Mouse (Mus musculus) lung, embryonic 14.5 days (tissue): ENCODE data around the gene St5. TPM values are rescaled to one million over a fixed set of nuclear protein-coding genes. Genes with fewer than 3 reads are reported as not detected.

Source experiments
- ATAC-seq: fragments of 200-750 bp; cut with Nextera tagmentation; 2 replicates; pipeline ENCODE4 v1.8.0; 2017; ENCODE audit warnings: mild to moderate bottlenecking, moderate TSS enrichment, moderate library complexity; ENCODE audit not compliant: insufficient read depth
- DNase-seq: peaks from one replicate; pipeline ENCODE4 v3.0.0-alpha.2; 2015
- H3K27ac ChIP-seq: fragments of 300-500 bp; sonication (generic); 2 replicates; pipeline ENCODE4 v1.5.1; 2014; ENCODE audit warnings: low read depth, mild to moderate bottlenecking, moderate library complexity
- H3K27me3 ChIP-seq: fragments of 300-500 bp; sonication (generic); 2 replicates; pipeline ENCODE4 v1.6.1; 2014; ENCODE audit warnings: low read length, control low read depth; ENCODE audit not compliant: insufficient read depth
- H3K36me3 ChIP-seq: fragments of 300-500 bp; sonication (generic); 2 replicates; pipeline ENCODE4 v1.6.1; 2014; ENCODE audit warnings: control low read depth; ENCODE audit not compliant: insufficient read depth
- H3K4me1 ChIP-seq: fragments of 300-500 bp; sonication (generic); 2 replicates; pipeline ENCODE4 v1.6.1; 2014; ENCODE audit warnings: antibody characterized with exemption, control low read depth; ENCODE audit not compliant: insufficient read depth
- H3K4me2 ChIP-seq: fragments of 300-500 bp; sonication (generic); 2 replicates; pipeline ENCODE4 v1.6.1; 2014; ENCODE audit warnings: mild to moderate bottlenecking
- H3K4me3 ChIP-seq: fragments of 300-500 bp; sonication (generic); 2 replicates; pipeline ENCODE4 v1.5.1; 2014; ENCODE audit warnings: low read depth, low read length
- H3K9ac ChIP-seq: fragments of 300-500 bp; sonication (generic); 2 replicates; pipeline ENCODE4 v1.6.1; 2014
- H3K9me3 ChIP-seq: fragments of 300-500 bp; sonication (generic); 2 replicates; pipeline ENCODE4 v1.6.1; 2016; ENCODE audit warnings: low read depth, low read length, control low read depth
- CTCF ChIP-seq: IDR thresholded peaks from 2 replicates; pipeline ENCODE4 v1.5.1; 2016; ENCODE audit warnings: antibody characterized with exemption, low read depth
- WGBS: fragments of 180-500 bp; shearing (Covaris S2); extraction: QIAGEN DNeasy Blood & Tissue Kit; methylation state at CpG from one replicate; pipeline ENCODE4 v1.1.7; 2014; 5-methylcytosine and 5-hydroxymethylcytosine counted together
- microRNA-seq: library from miRNA; unstranded; fragments of <30 nt; microRNA quantifications from one replicate; pipeline ENCODE4, GENCODE M21; 2016; ENCODE audit warnings: borderline number of aligned reads
- polyA plus RNA-seq: library from polyadenylated mRNA; unstranded; fragments of >200 nt; fragmentation: Nextera tagmentation; extraction: Ambion mirVana; gene quantifications from 2 replicates; pipeline ENCODE4 v1.2.1, GENCODE M21; 2014

The St5 gene
- polyA plus RNA-seq, 1 experiment from 2014 or later: 68.6 TPM

DNA sequence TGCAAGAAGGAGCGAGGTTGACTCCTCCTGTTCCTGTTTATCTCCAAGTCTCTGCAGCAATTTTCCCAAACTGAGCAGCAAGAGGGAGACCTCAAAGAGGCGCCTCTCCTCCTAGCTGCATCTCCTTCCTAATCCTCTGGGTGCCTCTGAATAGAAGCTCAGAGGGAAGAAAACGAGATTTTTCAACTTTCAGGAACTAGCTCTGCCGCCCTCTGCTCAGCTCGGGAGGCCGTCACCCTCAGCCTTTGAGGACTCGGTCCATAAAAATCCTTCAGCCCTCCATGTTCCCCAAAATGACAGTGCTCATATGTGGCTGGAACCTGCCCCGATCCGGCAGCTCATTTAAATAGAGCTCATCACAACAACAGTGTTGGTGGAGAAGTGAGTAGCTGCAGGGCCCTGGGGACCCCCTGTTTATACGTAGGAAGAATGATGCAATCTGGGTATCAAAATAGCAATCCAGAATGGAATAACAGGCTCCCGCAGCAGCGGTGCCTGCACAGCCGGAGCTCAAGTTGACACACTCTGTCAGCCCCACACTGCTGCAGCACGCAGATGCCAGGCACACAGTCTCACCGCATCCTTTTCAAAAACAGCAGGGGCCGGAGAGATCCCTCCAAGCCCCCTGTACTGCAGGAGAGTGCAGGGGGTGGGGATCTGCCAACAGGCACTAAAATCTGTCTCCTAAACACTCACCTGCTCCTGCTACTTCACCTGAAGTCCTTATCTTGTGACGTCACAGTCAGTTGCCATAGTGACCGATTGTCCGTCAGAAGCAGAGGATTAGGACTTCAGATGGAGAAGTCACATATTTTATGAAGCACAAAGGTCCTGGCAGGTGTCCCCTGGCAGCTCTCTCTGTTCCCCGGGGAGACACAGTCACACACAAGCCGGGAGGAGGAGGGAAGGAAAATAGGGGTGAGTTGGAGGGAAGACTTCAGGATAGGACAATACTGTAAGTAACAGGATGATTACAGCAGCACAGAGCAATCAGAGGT lies 209.8 kb downstream of the St5 start:
- Histone ChIP-seq H3K36me3 (no peaks in the 10 kb centered on the region), H3K4me1 (no peaks in the 10 kb centered on the region), H3K9me3 (no peaks in the 10 kb centered on the region), H3K4me3 (peak overlapping the region; percentile 8), H3K4me2 (peak overlapping the region; percentile 41), H3K27me3 (no peaks in the 10 kb centered on the region), H3K9ac (peak overlapping the region; percentile 26; the same call in 1 of the 2 replicates), H3K27ac (no peak overlapping the region)
- TF ChIP-seq CTCF: no peak
- WGBS: 10% methylated on average over 21 of the region's 21 CpGs
- DNase-seq (peak; percentile 43), ATAC-seq (0 out of 2 replicates have a peak, but pooled peaks have one; percentile 4)

DNA sequence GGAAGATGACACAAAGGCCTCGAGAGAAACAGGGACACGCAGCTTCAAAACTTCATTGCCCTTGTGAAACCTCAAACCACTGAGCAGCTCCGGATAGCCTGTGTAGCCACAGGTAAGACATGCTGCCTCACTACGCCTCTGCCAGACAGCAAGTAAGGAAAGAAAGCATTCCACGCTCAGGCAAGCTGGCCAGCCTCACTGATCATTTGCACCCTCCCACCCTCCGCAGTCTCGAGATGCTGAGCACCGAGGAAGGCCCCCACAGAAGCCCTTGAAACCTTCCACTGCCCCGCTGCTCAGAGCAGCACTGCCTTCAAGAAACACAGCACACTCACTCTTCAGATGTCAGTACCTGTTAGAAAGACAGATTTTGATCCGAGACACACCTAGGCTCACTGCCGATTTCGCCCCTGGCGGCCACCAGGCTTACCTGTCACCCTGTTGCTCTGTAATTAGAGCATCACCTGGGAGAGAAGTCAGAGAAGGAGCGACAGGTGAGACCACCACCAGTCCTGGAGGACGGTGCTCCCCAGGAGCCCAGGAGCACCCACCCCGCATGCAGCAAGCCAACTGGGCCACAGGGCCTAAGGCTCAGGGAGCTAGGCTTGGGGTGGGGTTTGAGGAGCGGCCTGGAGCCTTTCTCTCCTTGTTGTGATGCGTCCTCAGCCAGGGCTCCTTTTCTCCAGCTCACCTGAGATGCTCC lies 210.6 kb downstream of the St5 start:
- WGBS: 52% methylated on average over 18 of the region's 18 CpGs
- peak; percentile 28 for TF ChIP-seq CTCF
- H3K4me3 ChIP-seq: no peak overlapping the region

DNA sequence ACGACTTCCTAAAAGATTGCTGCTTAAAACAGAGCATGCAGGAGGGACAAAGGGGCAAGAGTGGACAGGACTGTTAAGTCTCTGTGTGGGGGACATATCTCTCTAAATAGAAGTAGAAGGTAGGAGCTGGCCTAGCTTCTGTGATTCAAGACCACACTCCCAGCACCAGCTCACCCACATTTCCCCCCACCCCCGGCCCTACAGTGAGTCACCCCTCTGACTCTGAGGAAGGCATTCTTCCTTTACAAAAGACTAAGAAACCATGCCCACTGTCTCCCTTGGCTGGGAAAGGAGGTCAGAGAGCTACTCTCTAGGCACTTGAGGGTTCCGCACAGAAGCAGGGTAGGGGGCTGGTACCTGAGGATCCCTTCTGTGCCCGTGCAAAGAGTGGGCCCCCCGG lies 219.2 kb downstream of the St5 start:
- Histone ChIP-seq H3K4me2 (no peak overlapping the region), H3K27me3 (no peaks in the 10 kb centered on the region), H3K9ac (no peak overlapping the region), H3K9me3 (no peaks in the 10 kb centered on the region), H3K36me3 (no peaks in the 10 kb centered on the region), H3K4me3 (no peak overlapping the region), H3K4me1 (no peaks in the 10 kb centered on the region), H3K27ac (no peak overlapping the region)
- no peak for TF ChIP-seq CTCF
- 61% methylated on average over 5 of the region's 5 CpGs for WGBS
- no peak for ATAC-seq
- DNase-seq: no peak

More for the DNA sequence above, 210.6 kb downstream of the St5 start:
- DNase-seq (no peak), ATAC-seq (no peak)
- no peaks in the 10 kb centered on the region for H3K9me3 ChIP-seq
- no peak overlapping the region for H3K27ac ChIP-seq
- H3K27me3 ChIP-seq: no peaks in the 10 kb centered on the region
- H3K36me3 ChIP-seq: no peaks in the 10 kb centered on the region
- H3K4me1 ChIP-seq: no peaks in the 10 kb centered on the region
- peak overlapping the region; percentile 41 for H3K4me2 ChIP-seq
- H3K9ac ChIP-seq: no peak overlapping the region

DNA sequence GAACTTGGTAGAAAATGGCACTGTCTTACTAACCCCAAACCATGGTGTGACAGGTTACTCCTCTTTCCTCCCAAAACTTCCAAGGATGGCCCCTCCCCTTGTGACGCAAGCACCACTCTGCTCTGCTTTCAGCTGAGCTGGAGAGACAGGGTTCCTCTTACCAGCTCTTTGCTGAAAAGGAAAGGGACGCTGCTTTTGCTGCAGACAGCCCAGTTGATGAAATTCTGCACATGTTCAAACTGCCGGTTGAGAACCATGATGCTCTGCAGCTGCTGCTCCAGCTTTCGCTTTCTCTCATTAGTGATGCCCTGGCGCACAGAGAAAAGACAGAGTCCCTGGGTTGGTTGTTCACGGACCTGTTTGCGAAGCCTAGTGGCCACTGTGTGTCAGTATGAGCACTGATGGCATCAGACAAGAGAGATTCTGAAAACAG lies 222.6 kb downstream of the St5 start:
- H3K9me3 ChIP-seq: no peaks in the 10 kb centered on the region
- H3K27me3 ChIP-seq: no peaks in the 10 kb centered on the region
- DNase-seq: peak; percentile 47
- H3K9ac ChIP-seq: no peak overlapping the region
- no peaks in the 10 kb centered on the region for H3K36me3 ChIP-seq
- ATAC-seq: peak; percentile 60; the same call in 1 of the 2 replicates
- H3K27ac ChIP-seq: no peak overlapping the region
- H3K4me1 ChIP-seq: no peaks in the 10 kb centered on the region
- no peak overlapping the region for H3K4me3 ChIP-seq
- H3K4me2 ChIP-seq: no peak overlapping the region
- 20% methylated on average over 7 of the region's 7 CpGs for WGBS
- peak; percentile 37 for TF ChIP-seq CTCF

DNA sequence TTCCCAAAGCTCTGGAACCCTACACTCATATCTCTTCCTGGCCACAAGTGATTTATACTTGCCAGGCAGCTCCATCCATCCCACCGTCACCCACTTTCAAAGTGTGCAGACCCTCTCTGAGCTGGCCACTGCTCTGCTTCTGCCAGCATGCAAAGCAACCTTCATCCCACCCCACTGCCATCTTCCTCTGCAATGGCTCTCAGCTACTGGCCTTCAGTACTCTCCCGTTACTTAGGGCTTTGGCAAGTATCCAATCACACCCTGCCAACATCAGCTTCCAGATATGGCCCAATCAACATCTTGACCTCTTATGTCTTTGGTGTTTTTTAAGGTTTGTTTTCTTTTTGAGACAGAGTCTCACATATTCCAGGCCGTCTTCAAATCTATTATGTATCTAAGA lies 225.5 kb downstream of the St5 start:
- 53% methylated on average over 3 of the region's 3 CpGs for WGBS
- DNase-seq: no peak
- Histone ChIP-seq H3K4me1 (no peaks in the 10 kb centered on the region), H3K9me3 (no peaks in the 10 kb centered on the region), H3K4me2 (no peak overlapping the region), H3K27me3 (no peaks in the 10 kb centered on the region), H3K4me3 (no peak overlapping the region), H3K9ac (no peak overlapping the region), H3K27ac (no peak overlapping the region), H3K36me3 (no peaks in the 10 kb centered on the region)
- no peak for ATAC-seq
- no peak for TF ChIP-seq CTCF

Small RNA genes within 50 kb of the gene (microRNA-seq; reads per million reads assigned to microRNA genes)
- gene Gm47284: not detected

Other genes starting within 250 kb of the St5 start
- gene Trim66, start 195.5 kb downstream of the St5 start, polyA plus RNA-seq: 0.04 and 0.05 TPM in 2 replicates
- 157 and 166 TPM in 2 replicates for gene Rpl27a, start 184.5 kb downstream of the St5 start, polyA plus RNA-seq
- gene Akip1, start 85 bp upstream of the St5 start, polyA plus RNA-seq: 32.4 and 33.7 TPM in 2 replicates
- 0.38 TPM in 1 of 2 replicates, not detected in the other for gene BC051019, start 20.2 kb upstream of the St5 start, polyA plus RNA-seq
- gene Ascl3, start 28.1 kb upstream of the St5 start, polyA plus RNA-seq: 0.38 TPM in 1 of 2 replicates, not detected in the other
- 50.4 and 53.0 TPM in 2 replicates for gene Tmem9b, start 49.3 kb upstream of the St5 start, polyA plus RNA-seq
- gene Nrip3, start 78.4 kb upstream of the St5 start, polyA plus RNA-seq: 0.32 and 0.72 TPM in 2 replicates
- 1.3 and 2.0 TPM in 2 replicates for gene Scube2, start 162.1 kb upstream of the St5 start, polyA plus RNA-seq